Mouse (Mus musculus): ENCODE data around the gene Papola.

Gene Papola

GRCm38 (mm10) chr12:105863436-105863835, 78.9 kb downstream of the Papola start:
- no peak for DNase-seq (ENCODE audit: low read depth, low spot score)

GRCm38 (mm10) chr12:105867646-105868045, 83.2 kb downstream of the Papola start:
- DNase-seq (ENCODE audit: low read depth, low spot score): no peak

GRCm38 (mm10) chr12:105869242-105869641, 84.7 kb downstream of the Papola start:
- DNase-seq (ENCODE audit: low read depth, low spot score): peak; percentile 53

GRCm38 (mm10) chr12:105869696-105870095, 85.2 kb downstream of the Papola start:
- peak; percentile 78 for DNase-seq (ENCODE audit: low read depth, low spot score)

GRCm38 (mm10) chr12:105873283-105873682, 88.8 kb downstream of the Papola start:
- DNase-seq (ENCODE audit: low read depth, low spot score): peak; percentile 79

GRCm38 (mm10) chr12:105875112-105875511, 90.6 kb downstream of the Papola start:
- no peak for DNase-seq (ENCODE audit: low read depth, low spot score)

- DNase-seq (ENCODE audit: low read depth, low spot score): no peak
These were observed 92.0 kb downstream of the Papola start for GRCm38 (mm10) chr12:105876521-105876920.

- DNase-seq (ENCODE audit: low read depth, low spot score): no peak
These were observed 92.4 kb downstream of the Papola start for GRCm38 (mm10) chr12:105876931-105877330.

- DNase-seq (ENCODE audit: low read depth, low spot score): no peak
These were observed 94.3 kb downstream of the Papola start for GRCm38 (mm10) chr12:105878746-105879145.

- no peak for DNase-seq (ENCODE audit: low read depth, low spot score)
These were observed 99.5 kb downstream of the Papola start for GRCm38 (mm10) chr12:105883799-105884514.

GRCm38 (mm10) chr12:105884515-105885323, 100.2 kb downstream of the Papola start:
- DNase-seq (ENCODE audit: low read depth, low spot score): no peak
